Mouse (Mus musculus) adrenal gland, postnatal 36 days (tissue): ENCODE measurements around the gene Sv2c. TPM values are rescaled to one million over a fixed set of nuclear protein-coding genes. Genes with fewer than 3 reads are reported as not detected.

Source experiments
- DNase-seq, 2 experiments: peaks; one replicate each; pipeline ENCODE4 v3.0.0; 2021; ENCODE audit warnings: mixed read lengths in 1 of 2
- total RNA-seq, 2 experiments: library from RNA; stranded (reverse); gene quantifications; 2 replicates each; pipeline ENCODE4 v1.2.3; 2021

Sv2c gene
- total RNA-seq, 2 experiments from 2014 or later: 1.3 to 2.8 TPM

DNA sequence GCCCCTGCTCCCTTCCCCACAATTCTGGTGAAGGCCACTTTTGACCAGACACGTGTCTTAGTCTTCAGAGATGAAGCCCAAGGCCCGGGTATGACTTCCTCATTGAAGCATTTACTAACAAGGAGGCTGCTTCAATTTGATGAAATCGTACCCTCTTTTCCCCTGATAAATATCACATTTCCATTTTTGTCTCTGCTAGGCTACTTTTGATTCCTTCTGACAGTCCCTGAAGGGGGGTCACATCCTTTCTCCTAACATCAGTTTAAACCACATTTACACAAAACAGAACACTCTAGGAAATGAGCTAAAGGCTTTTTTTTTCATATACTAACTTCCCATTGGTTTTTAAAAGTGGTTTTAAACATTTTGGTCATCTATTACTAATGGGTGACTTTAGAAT, 79.6 kb downstream of the Sv2c start:
- no peak for DNase-seq

DNA sequence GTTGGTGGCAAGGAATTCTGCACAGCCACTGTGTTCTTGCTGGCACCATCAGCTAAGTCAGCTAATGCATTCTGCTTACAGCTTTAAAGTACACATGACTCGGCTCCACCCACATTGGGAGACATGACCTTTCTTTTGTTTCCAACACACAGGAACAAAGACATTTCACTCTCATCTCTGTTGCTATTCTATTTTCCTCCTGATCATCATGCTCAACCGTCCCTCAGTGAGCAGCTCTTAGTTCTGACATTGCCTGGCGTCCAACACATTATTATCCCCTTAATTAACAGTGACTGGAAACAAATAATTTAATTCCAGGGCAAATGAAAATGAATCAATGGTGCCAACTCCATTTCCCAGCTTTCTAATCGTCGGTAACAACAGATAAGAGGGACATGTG, 87.0 kb downstream of the Sv2c start:
- DNase-seq: no peak

DNA sequence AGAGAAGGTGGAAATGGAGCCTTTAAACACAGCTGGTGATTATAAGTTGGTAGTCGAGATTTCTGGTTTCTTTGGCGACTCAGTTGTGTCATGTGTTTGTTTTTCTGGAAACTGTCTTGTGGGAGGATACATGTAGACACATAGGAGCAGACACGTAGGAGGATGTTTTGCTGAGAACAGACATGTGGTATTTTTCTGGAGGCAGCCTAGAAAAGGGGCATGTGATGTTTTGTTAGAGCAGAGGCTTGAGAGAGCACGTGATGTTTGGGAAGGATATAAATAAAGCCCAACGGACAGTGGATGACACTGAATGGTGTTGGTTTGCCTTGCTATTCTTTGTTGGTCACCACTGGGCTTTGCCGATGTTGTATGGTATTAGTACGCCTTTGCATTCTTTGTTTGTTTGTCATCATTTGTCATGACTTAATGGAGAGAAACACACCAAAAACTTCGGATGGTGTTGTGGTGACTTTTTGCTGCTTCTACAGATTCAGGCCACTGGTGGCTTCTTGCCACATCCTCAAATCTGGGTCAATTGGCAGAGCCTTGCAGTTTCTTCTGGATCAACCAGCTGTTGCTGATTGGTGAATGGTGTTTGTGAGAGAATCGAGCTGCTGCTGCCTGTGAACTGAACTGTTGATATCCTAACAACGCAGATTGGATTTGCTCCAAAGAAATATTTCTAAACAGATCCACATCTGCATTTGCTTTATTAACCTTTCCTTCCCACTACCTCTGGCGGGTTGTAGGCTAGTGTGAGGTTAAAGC, 91.9 kb downstream of the Sv2c start:
- no peak for DNase-seq

DNA sequence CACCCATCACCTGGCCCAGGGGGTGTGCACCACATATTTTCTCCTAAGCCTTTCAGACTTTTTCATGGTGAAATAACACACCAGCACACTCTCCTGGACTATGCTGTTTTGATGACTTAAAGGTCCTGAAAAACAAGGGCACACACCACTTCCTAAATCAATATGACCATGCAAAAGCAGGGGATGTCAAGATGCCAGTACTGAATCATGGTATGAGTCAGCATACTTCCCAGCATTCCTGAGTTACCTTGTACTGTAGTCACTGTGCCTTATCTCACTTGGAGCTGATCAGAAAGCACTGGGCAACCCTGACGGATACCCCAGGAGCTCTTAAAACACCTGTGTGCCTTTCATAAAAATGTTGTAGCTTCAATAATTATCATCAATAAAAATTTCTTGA, 92.8 kb downstream of the Sv2c start:
- peak in 1 of 2 experiments; percentile 16 for DNase-seq

DNA sequence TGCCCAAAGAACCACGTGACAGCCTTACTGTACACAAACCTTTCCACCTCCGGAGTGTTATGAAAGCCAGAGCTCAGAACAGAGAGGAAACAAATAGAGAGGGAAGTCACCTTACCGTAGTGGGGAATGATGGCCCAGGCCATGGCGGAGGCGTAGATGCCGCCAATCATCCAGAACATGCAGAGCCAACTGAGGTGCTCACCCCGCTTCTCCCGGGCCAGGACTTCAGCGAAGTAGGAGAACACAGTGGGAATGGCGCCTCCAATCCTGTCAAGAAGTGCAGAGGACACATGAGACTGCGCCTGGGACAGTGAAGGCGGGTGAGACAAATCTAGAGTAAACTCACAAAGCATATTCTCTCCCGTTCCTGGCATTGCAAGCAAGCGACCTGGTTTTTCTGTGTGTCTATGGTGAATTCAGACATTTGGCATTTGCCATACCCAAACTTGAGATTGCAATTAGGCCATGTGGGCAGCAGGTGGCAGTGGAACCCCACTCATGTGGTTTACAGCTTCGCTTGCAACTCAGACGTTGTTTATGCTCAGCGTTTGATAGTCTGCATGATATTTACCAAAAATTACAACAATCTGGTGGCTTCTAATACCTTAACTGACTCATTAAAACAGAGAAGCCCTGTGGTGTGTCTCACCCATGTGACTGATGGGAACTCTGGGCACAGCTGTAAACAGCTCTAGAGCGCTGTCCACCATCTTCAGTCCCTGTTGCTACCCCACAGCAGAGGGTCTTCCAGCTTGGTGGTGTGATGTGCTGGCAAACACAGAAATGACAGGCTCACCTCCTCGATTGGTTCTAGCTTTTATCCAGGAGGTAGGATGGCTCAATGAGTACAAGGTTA, 101.8 kb downstream of the Sv2c start:
- DNase-seq: peak; percentile 61 to 67

DNA sequence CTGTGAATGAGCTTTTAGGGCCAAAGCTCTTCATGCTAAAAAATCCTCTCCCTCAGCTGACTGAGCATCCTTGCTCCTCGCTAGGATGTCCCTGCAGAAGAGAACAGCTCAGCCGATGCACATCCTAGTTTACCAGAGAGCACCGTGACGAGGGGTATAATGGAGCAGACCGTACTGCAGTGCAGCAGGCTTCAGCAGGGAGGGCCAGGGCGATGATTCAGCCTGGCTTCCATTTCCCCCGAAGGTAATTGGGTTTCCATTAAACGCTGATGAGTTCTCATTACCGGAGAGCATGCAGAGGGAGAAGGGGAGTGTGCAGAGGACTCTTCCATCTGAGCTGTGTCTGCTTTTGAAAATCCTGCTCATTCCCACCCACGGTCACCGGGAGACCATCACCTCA, 108.5 kb downstream of the Sv2c start:
- DNase-seq: no peak

DNA sequence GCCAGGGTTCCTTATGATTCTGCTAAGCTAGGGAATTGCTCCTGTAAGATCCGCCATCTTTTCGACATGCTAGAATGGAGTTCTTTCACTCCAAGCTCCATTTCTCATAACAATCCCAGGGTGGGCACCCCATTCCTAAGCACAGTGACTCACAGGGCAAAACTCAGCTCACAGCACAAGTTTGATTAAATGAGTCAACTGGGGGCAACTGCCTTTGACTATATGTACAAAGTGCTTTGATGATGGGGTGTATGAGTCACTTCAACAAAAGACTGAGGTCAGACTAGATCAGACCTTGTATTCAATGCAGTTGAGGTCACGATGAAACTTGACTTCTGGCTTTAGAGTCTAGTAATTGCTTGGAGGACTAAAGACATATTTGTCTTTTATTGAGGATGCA, 116.9 kb downstream of the Sv2c start:
- no peak for DNase-seq

DNA sequence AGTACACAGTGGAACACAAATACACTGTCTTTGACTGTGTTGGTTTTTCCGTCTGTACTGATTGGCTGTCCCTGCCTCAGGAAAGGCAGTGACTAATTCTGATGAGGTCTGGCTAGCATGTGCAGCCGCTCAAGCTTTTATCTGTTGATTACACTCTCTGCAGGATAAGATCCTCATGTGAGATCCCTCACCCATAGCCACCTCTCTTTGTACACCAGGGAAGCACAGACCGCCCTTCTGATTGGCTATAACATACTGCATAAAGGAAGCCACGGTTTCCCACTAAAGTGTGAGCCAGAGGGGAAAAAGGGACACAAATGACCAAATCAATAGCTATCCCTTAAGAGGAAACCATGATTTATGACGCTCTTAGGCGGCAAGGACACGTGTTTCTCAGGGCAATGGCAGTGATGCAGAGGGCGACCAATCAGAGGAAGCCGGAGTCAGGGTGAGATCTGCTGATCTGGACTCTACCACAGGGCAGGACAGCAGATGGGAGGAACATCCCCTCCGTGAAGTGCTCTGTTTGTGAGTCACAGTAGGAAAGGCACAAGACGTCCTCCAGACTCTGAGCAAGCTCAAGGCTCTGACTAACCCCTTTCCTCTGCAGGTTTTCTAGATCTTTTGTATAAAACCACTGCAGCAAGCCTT, 121.4 kb downstream of the Sv2c start:
- DNase-seq: peak; percentile 68 to 76

DNA sequence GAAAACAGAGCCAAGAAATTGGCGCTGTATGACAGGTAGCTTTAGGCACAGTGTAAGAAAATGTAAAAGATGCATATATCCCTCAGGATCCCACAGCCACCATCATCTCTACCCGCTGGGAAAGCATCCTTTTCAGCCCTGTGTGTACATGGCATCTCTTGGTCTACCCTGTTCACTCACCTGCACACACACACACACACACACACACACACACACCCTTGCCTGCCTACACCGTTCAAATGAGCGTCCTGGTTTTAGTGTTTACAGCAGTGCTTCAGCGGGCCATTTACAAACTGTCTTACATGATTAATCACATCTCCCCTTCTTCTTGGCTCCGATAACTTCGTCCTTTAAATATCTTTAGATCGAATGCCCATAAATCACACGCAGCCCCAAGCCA, 123.4 kb downstream of the Sv2c start:
- no peak for DNase-seq

DNA sequence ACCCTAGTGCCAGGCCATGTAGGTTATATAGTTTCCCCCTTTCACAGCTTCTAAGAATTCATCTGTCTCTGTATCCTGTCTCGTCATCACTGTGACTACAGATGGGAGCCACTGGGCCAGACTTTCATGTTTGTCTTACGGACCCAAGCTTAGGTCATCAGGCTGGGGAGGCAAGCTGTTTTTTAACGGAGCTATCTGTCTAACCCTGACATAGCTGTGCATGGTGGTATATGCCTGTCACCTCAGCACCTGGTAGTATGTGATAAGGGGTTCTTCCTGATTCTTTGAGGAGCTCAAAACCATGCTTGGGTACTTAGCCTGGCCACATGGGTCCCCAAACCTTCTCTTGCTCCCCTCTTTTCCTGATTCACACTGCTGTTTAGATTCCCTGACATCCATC, 124.2 kb downstream of the Sv2c start:
- no peak for DNase-seq

DNA sequence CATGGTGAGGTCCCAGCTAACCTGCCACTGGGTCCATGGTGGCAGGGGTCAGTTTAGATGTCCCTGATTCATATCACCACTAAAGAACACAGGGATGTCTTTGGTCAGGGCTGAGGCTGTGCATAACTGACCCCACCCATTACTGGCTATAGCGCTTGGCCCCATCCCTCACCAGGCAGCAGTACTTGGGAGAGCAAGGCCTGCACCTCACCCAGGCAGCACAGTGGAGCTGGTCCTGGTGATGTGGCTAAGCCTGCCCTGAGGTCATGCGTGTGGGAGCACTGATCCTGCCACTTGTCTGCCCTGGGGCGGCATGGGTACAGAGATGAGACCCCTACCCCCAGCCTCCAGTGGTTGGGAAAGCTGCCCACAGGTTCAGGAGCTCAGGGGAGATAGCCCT, 128.8 kb downstream of the Sv2c start:
- no peak for DNase-seq

DNA sequence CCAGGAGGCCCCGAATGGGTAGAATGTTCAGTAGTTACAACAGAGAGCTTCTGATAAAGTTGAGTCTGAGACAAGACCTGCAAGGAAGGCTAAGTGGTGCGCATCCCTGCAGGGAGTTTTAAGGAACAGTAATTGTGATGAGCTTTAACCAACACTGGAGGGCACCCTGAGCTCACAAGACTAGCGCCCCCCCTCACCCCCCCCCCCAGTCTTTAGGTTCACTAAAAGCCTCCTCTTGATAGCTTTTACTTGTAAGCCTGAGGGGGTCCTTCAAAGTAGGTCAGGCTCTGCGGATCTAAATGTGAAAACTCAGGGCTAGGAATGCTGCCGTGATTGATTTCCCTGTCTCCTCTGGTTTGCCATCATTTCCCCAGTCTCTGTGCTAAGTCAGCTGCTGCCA, 129.9 kb downstream of the Sv2c start:
- peak in 1 of 2 experiments; percentile 17 for DNase-seq

DNA sequence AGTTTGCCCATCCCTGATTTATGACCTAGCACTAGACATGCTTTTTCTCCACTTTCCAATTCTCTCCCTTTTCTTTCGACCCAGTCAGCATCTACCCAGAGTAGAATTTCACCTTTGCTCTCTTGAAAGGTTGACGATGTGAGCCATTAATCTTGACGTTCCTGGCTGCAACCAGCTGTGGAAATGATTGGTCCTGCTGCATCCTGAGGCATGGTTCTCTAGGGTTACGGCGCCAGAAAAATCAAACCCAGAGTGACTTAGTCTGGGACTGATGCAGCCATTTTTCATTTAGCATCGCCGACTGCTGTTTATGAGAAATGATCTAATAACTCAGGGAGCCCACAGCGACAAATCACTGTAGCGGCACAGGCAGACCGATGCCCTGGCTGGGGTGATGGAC, 133.0 kb downstream of the Sv2c start:
- no peak for DNase-seq

DNA sequence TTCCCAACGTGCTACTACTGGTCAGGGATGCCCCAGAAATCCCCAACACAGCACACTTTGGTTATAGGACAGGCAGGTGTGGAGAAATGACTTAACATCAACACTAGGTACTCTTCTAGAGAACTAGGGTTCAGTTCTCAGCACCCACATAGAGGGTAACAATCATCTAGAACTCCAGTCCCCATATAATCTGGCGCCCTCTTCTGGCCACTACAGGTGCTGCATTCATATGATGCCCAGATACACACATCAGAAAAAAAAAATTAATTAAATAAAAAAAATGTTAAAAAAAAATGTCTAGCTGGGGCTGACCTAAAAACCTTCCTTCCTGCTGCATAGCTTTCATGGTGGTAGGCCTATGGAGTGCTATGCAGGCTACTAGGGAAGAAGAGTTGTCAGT, 135.1 kb downstream of the Sv2c start:
- no peak for DNase-seq

DNA sequence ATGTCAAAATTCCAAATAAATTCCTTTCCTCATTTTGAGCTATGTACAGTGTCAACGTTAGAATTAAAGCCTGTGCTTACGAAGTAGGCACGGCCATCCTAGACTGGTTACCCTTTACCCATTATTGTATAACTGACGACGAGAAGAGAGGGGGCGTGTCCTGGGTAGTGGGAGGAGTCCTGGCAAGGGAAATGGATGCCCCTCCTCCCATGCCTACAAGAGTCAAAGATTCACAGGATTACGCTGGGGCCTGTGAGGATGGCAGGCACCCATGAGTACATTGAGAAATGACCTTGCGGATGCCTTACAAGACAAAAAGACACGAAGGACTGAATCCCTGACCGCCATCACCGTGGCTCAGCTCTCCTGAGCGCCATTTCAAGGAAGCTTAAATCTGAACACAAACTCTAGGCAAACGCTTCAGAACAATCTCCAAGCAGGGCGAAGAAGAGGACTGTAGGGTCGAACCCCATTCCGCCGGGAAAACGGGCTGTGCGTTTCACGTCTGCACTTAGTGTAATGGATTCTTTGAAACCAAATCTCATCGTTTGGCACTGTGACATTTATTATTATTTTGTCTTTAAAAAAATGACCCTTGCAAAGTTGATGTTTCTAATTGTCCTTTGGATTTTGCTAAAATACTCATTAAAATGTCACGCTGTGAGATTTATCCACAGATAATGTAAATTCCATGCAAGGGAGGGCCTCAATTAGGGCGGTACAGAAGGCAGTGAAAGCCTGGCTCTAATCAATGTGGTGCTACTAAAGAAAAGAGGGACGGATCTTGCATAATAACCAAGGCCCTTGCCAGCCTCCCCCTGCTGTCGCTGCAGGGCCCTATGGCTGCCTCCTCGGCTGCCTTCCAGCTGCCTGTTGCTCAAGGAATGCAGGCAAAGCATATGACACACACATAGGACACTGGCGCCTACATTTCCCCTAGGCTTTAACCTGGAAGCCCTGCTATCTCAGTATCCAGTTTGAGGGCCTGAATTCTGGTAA, 137.4 kb downstream of the Sv2c start:
- DNase-seq: peak; percentile 36 to 55

DNA sequence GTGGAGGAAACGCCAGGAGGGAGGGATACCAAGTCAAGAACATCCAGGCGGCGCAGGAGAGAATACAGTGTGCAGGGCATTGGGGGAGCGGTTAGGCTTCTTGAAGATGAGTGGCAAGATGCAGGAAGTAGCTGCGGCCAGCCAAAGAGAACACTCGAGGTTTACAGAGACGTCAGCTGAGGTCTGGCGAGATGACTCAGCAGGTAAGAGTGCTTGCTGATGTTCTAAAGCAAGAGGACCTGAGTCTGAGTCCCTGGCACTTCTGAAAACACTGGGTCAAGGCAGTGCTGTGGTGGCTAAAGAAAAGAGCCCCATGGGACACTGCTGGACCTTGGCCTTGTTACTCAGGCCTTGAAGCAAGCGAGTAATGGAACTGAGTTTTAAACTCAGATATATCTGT, 144.2 kb downstream of the Sv2c start:
- DNase-seq: peak in 1 of 2 experiments; percentile 24

DNA sequence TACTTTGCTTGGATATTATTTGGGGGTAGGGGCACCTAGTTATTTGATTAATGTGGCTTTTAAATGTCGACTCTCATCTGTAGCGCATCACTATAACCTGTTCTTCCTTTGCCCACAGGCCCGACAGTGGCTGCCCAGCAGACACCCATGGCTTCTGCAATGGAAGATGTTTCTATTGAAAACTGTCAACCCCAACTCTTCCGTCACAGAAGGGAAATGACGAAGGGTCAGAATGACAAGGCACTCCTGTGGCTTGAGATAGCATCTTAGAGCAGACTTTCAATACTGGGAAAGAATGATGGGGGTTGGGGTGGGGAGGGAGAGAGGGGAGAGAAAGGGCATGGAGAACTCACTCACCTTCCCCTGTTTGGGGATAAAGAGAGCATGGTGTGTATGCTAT, 145.2 kb downstream of the Sv2c start:
- DNase-seq: no peak

DNA sequence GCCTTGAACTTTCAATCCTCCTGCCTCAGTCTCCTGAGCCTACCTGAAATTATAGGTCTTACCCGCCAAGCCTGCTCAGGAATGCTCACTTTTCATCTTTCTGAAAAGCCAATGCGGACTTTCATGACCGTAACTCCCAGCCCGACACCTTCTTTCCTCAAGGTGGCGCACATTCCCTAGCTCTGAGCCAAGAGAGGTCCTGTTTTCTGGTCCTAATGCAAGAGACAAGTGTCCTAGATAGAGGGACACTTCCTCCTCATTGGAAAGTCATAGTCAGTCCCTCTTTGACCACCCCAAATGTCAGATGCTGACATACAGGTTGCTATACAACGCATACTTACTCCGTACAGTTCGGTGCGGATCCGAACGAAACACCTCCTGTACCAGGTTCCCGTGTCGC, 146.0 kb downstream of the Sv2c start:
- peak; percentile 27 to 42 for DNase-seq

DNA sequence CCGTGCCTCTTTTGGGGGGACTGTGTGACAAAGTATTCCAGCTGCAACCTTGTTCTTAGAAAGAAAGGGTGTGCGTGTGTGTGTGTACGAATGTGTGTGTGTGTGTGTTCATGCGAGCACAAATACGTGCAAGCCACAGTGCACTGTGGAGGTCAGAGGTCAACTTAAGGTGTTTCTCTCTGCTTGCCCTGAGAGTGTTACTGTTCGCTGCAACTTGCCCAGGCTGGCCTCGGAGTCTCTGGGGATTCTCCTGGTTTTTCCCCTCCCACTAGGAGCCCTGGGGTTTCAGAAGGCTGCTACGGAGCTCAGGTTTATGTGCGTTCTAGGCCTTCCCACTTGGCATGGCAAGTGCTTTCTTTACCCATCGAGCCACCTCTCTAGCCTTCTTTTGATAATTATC, 157.2 kb downstream of the Sv2c start:
- no peak for DNase-seq

DNA sequence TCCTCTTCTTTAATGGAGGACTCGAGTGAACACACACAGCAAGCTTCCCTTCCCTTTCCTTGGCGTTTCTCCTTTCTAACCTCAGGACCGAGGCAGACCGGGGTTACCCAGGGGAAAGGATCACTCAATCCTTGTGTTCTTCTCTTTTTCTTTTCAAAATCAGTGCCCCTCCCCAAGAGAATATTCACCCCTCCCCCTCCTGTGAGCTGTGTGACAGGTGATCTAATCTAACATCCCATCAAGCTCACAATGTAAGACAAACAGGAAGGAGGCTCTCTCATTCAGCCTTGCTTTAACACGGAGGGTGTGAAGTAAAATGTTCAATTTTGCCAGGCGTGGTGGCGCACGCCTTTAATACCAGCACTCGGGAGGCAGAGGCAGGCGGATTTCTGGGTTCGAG, 158.3 kb downstream of the Sv2c start:
- DNase-seq: no peak

DNA sequence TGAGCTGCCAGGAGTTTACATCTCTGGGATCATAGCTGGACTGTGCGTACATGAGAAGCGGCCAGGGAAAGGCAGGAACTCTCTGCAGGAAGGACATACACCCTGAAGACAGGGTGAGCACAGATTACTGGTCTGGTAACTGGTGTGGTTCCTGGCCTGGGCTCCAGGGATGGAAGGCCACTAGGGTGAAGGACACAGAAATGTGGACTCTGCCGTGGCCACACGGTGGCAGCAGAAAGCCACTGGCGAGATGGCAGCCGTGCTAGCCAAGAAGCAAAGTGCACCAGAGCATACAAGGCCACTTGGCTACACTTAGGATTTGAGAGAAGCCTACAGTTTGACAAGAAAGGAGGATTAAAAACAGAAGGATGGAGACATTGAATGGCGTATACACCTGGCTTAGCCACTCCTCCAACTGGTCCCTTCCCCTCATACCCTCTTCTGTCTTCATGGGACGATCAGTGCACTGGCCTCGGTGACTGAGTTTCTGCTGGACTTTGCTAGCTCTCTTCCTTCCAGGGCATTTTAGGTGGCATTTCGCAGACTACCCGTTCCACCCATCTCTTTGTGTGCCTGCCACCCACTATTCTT, 158.9 kb downstream of the Sv2c start:
- peak; percentile 86 to 88 for DNase-seq
